Comparison of ENCODE assay signal across 14 mouse cellular contexts in genomic region chr4:139196949-139197348, GRCm38 (mm10). TPM values are rescaled to one million over a fixed set of nuclear protein-coding genes. Genes with fewer than 3 reads are reported as not detected.
DNase-seq lines count a peak whose midpoint lies in the region; ATAC-seq and TF ChIP-seq lines count a peak whose summit lies in the region.
"Had no signal": no experiment of that assay in that cellular context is flagged by ENCODE, and none has a peak within 500 bp of the region (broad histone marks: within the 10 kb centered on the region; RNA-seq: fewer than 3 reads in every experiment).

No protein-coding gene starts in this region.

- WGBS in heart, embryonic 13.5 days, result 53% methylated on average over 6 of the region's 6 CpGs
- 47% methylated on average over 6 of the region's 6 CpGs for WGBS in intestine, postnatal 0 days

- H3K4me2 ChIP-seq in heart, embryonic 13.5 days, result peak overlapping the region; percentile 21
- 0 out of 2 replicates have a peak overlapping the region, but pooled peaks have one; percentile 13 for H3K4me2 ChIP-seq in intestine, postnatal 0 days (replicated peaks; ENCODE audit: low read depth)
- H3K4me2 ChIP-seq: hindbrain, embryonic 12.5 days; limb, embryonic 13.5 days had no signal

- no peak for DNase-seq in heart, postnatal 10 days
- peak; percentile 62 for DNase-seq in telencephalon, adult 2 months (ENCODE audit: low read depth, low spot score)
- no peak for DNase-seq in thymus, postnatal 4 days
- DNase-seq: adrenal gland, adult 2 months; layer of hippocampus, postnatal 36 days; thymus, postnatal 14 days had no signal

- no peaks in the 10 kb centered on the region for H3K27me3 ChIP-seq in heart, embryonic 13.5 days (replicated peaks)
- H3K27me3 ChIP-seq in megakaryocyte, embryonic 14.5 days (replicated peaks), result no peaks in the 10 kb centered on the region
- no peaks in the 10 kb centered on the region for H3K27me3 ChIP-seq in intestine, postnatal 0 days (replicated peaks; ENCODE audit: control insufficient read depth, insufficient read depth, low read length)
- H3K27me3 ChIP-seq: hindbrain, embryonic 12.5 days; limb, embryonic 13.5 days had no signal

- peaks cover 26% of the 10 kb centered on the region for H3K36me3 ChIP-seq in heart, embryonic 13.5 days
- H3K36me3 ChIP-seq in megakaryocyte, embryonic 14.5 days (replicated peaks; ENCODE audit: low read length), result peaks cover 73% of the 10 kb centered on the region
- peaks cover 8% of the 10 kb centered on the region; the same call in 1 of the 2 replicates for H3K36me3 ChIP-seq in intestine, postnatal 0 days (ENCODE audit: control insufficient read depth, insufficient read depth)

- ATAC-seq in heart, embryonic 13.5 days (ENCODE audit: extremely low read depth, insufficient number of reproducible peaks, low FRiP score, low TSS enrichment), result no peak
- no peak for ATAC-seq in megakaryocyte, adult 5-6 weeks (ENCODE audit: poor library complexity, severe bottlenecking)
- ATAC-seq in intestine, postnatal 0 days, result no peak

- no peak overlapping the region for H3K4me3 ChIP-seq in heart, embryonic 13.5 days
- peak overlapping the region; percentile 86 for H3K4me3 ChIP-seq in megakaryocyte, embryonic 14.5 days (replicated peaks)
- H3K4me3 ChIP-seq in intestine, postnatal 0 days (ENCODE audit: low read depth, low read length), result no peak overlapping the region
- H3K4me3 ChIP-seq: hindbrain, embryonic 12.5 days; limb, embryonic 13.5 days; myocyte had no signal

- H3K27ac ChIP-seq in heart, embryonic 13.5 days (replicated peaks), result peak overlapping the region; percentile 66
- peak overlapping the region; percentile 74; the same call in 1 of the 2 replicates for H3K27ac ChIP-seq in intestine, postnatal 0 days (ENCODE audit: low read depth, low read length)
- H3K27ac ChIP-seq: hindbrain, embryonic 12.5 days; kidney, postnatal 0 days; limb, embryonic 13.5 days had no signal

- intact Hi-C loops in heart, postnatal 10 days (cut with DNase I), result loop anchor here (5.0 kb wide), 1 partner anchor 225 kb away; the partner anchor contains the start of gene Tmco4

- TF ChIP-seq CTCF in intestine, postnatal 0 days (IDR thresholded peaks at IDR 0.05; ENCODE audit: low read depth), result no peak

- H3K9me3 ChIP-seq in heart, embryonic 13.5 days, result no peaks in the 10 kb centered on the region
- no peaks in the 10 kb centered on the region for H3K9me3 ChIP-seq in megakaryocyte, embryonic 14.5 days
- H3K9me3 ChIP-seq in intestine, postnatal 0 days (ENCODE audit: control insufficient read depth), result no peaks in the 10 kb centered on the region
- H3K9me3 ChIP-seq: hindbrain, embryonic 12.5 days; limb, embryonic 13.5 days had no signal

- peaks cover 79% of the 10 kb centered on the region for H3K4me1 ChIP-seq in heart, embryonic 13.5 days
- peaks cover 83% of the 10 kb centered on the region for H3K4me1 ChIP-seq in megakaryocyte, embryonic 14.5 days
- peaks cover 3% of the 10 kb centered on the region for H3K4me1 ChIP-seq in intestine, postnatal 0 days (replicated peaks; ENCODE audit: control insufficient read depth, insufficient read depth, low read length)

- H3K9ac ChIP-seq in heart, embryonic 13.5 days, result peak overlapping the region; percentile 62
- no peak overlapping the region for H3K9ac ChIP-seq in intestine, postnatal 0 days (ENCODE audit: low read depth, low read length)
- H3K9ac ChIP-seq: hindbrain, embryonic 12.5 days had no signal

RNA-seq across cellular contexts. Expression of gene Capzb, which starts 4.2 kb away (rescaled TPM):
- polyA plus RNA-seq in heart, embryonic 13.5 days (2015; fragmentation: Nextera tagmentation; extraction: Ambion mirVana), result 376 and 386 TPM in 2 replicates
- 100 to 1,000 TPM; 394 to 406 TPM for total RNA-seq in heart, postnatal 10 days (2021)
- polyA plus RNA-seq in megakaryocyte, embryonic 14.5 days (2012; ENCODE audit: insufficient read depth, low replicate concordance), result 104 and 238 TPM in 2 replicates
- 683 and 689 TPM in 2 replicates for total RNA-seq in megakaryocyte, adult 5-6 weeks (2015)
- 251 and 275 TPM in 2 replicates for total RNA-seq in megakaryocyte, adult 5-6 weeks (2017)
- 299 and 306 TPM in 2 replicates for polyA plus RNA-seq in intestine, postnatal 0 days (2015; fragmentation: Nextera tagmentation; extraction: Ambion mirVana)
